Mouse (Mus musculus): ENCODE results near the gene Klf5. TPM values are rescaled to one million over a fixed set of nuclear protein-coding genes. Genes with fewer than 3 reads are reported as not detected.

Gene Klf5
- 2.4 TPM in 2 replicates for polyA plus RNA-seq (2015; fragmentation: Nextera tagmentation; extraction: Ambion mirVana)

GRCm38 (mm10) chr14:99298385-99299021 lies at the start of gene Klf5:
Gene Klf5, plus strand, starts transcription at chr14:99298691.
- H3K9ac ChIP-seq (replicated peaks) = peak within 1 kb of the TSS; percentile 79
- no peaks in the 10 kb centered on the region for H3K36me3 ChIP-seq
- ATAC-seq = peak; percentile 99
- peak within 1 kb of the TSS; percentile 73 for H3K4me3 ChIP-seq (replicated peaks)
- H3K4me1 ChIP-seq (replicated peaks) = peaks cover 11% of the 10 kb centered on the region; the same call in 1 of the 2 replicates
- H3K27ac ChIP-seq = no peak within 1 kb of the TSS
- peak within 1 kb of the TSS; percentile 96 for H3K4me2 ChIP-seq (replicated peaks)
- no peaks in the 10 kb centered on the region for H3K9me3 ChIP-seq
- WGBS = under 1% methylated on average over 67 of the region's 67 CpGs
- H3K27me3 ChIP-seq = peaks cover 47% of the 10 kb centered on the region

GRCm38 (mm10) chr14:99262026-99262425 lies 36.5 kb upstream of the Klf5 start:
- no peaks in the 10 kb centered on the region for H3K9me3 ChIP-seq
- 95% methylated on average over 12 of the region's 12 CpGs for WGBS

GRCm38 (mm10) chr14:99263816-99264215 lies 34.7 kb upstream of the Klf5 start:
- Histone ChIP-seq H3K36me3 (no peaks in the 10 kb centered on the region; the same call in 1 of the 2 replicates), H3K9me3 (no peaks in the 10 kb centered on the region), H3K27ac (no peak overlapping the region), H3K4me1 (replicated peaks) (no peaks in the 10 kb centered on the region), H3K4me2 (replicated peaks) (no peak overlapping the region), H3K9ac (replicated peaks) (no peak overlapping the region), H3K27me3 (no peaks in the 10 kb centered on the region), H3K4me3 (replicated peaks) (no peak overlapping the region)
- ATAC-seq = no peak
- WGBS = 93% methylated on average over 6 of the region's 6 CpGs

More at GRCm38 (mm10) chr14:99262026-99262425, 36.5 kb upstream of the Klf5 start:
- Histone ChIP-seq H3K4me3 (replicated peaks) (no peak overlapping the region), H3K4me2 (replicated peaks) (no peak overlapping the region), H3K36me3 (peaks cover 2% of the 10 kb centered on the region), H3K27ac (no peak overlapping the region), H3K4me1 (replicated peaks) (no peaks in the 10 kb centered on the region), H3K27me3 (no peaks in the 10 kb centered on the region), H3K9ac (replicated peaks) (no peak overlapping the region)
- no peak for ATAC-seq

- H3K4me3 ChIP-seq (replicated peaks) = no peak overlapping the region
- 97% methylated on average over 14 of the region's 14 CpGs for WGBS
- no peak for ATAC-seq
- H3K4me2 ChIP-seq (replicated peaks) = no peak overlapping the region
- no peak overlapping the region for H3K9ac ChIP-seq (replicated peaks)
- H3K4me1 ChIP-seq (replicated peaks) = no peaks in the 10 kb centered on the region
- H3K27me3 ChIP-seq = no peaks in the 10 kb centered on the region
- H3K27ac ChIP-seq = no peak overlapping the region
- H3K9me3 ChIP-seq = no peaks in the 10 kb centered on the region
- H3K36me3 ChIP-seq = no peaks in the 10 kb centered on the region
These were observed 32.7 kb upstream of the Klf5 start for GRCm38 (mm10) chr14:99265791-99266190.

- no peaks in the 10 kb centered on the region for H3K36me3 ChIP-seq
- ATAC-seq = no peak
These were observed 31.7 kb upstream of the Klf5 start for GRCm38 (mm10) chr14:99266749-99267148.

GRCm38 (mm10) chr14:99274056-99274455 lies 24.4 kb upstream of the Klf5 start:
- H3K4me2 ChIP-seq (replicated peaks) = no peak overlapping the region
- no peak overlapping the region for H3K4me3 ChIP-seq (replicated peaks)
- H3K27me3 ChIP-seq = peaks cover 22% of the 10 kb centered on the region; the same call in 1 of the 2 replicates
- no peak overlapping the region for H3K9ac ChIP-seq (replicated peaks)
- no peak for ATAC-seq
- no peak overlapping the region for H3K27ac ChIP-seq
- H3K4me1 ChIP-seq (replicated peaks) = peaks cover 11% of the 10 kb centered on the region; the same call in 1 of the 2 replicates
- no peaks in the 10 kb centered on the region for H3K36me3 ChIP-seq
- no peaks in the 10 kb centered on the region for H3K9me3 ChIP-seq
- 73% methylated on average over 2 of the region's 2 CpGs for WGBS

More at GRCm38 (mm10) chr14:99266749-99267148, 31.7 kb upstream of the Klf5 start:
- no peak overlapping the region for H3K4me3 ChIP-seq (replicated peaks)
- WGBS = 41% methylated on average over 5 of the region's 5 CpGs
- no peaks in the 10 kb centered on the region for H3K4me1 ChIP-seq (replicated peaks)
- no peaks in the 10 kb centered on the region for H3K27me3 ChIP-seq
- H3K4me2 ChIP-seq (replicated peaks) = no peak overlapping the region
- no peak overlapping the region for H3K9ac ChIP-seq (replicated peaks)
- no peak overlapping the region for H3K27ac ChIP-seq
- no peaks in the 10 kb centered on the region for H3K9me3 ChIP-seq

GRCm38 (mm10) chr14:99275827-99276226 lies 22.7 kb upstream of the Klf5 start:
- peaks cover 13% of the 10 kb centered on the region; the same call in 1 of the 2 replicates for H3K4me1 ChIP-seq (replicated peaks)
- WGBS = 66% methylated on average over 4 of the region's 4 CpGs
- H3K4me3 ChIP-seq (replicated peaks) = no peak overlapping the region
- no peak for ATAC-seq
- no peaks in the 10 kb centered on the region for H3K36me3 ChIP-seq
- H3K9me3 ChIP-seq = no peaks in the 10 kb centered on the region
- H3K27ac ChIP-seq = no peak overlapping the region
- H3K9ac ChIP-seq (replicated peaks) = no peak overlapping the region
- peaks cover 36% of the 10 kb centered on the region for H3K27me3 ChIP-seq
- no peak overlapping the region for H3K4me2 ChIP-seq (replicated peaks)

GRCm38 (mm10) chr14:99278312-99278711 lies 20.2 kb upstream of the Klf5 start:
- H3K4me1 ChIP-seq (replicated peaks) = peaks cover 13% of the 10 kb centered on the region; the same call in 1 of the 2 replicates
- H3K4me2 ChIP-seq (replicated peaks) = no peak overlapping the region
- no peaks in the 10 kb centered on the region for H3K9me3 ChIP-seq
- WGBS = 7% methylated on average over 9 of the region's 9 CpGs
- no peak overlapping the region for H3K4me3 ChIP-seq (replicated peaks)
- no peak overlapping the region for H3K27ac ChIP-seq
- H3K9ac ChIP-seq (replicated peaks) = no peak overlapping the region
- H3K36me3 ChIP-seq = no peaks in the 10 kb centered on the region
- ATAC-seq = no peak
- H3K27me3 ChIP-seq = peaks cover 42% of the 10 kb centered on the region

GRCm38 (mm10) chr14:99278763-99279486 lies 19.6 kb upstream of the Klf5 start:
- Histone ChIP-seq H3K36me3 (no peaks in the 10 kb centered on the region), H3K4me2 (replicated peaks) (no peak overlapping the region), H3K9ac (replicated peaks) (no peak overlapping the region), H3K27ac (no peak overlapping the region), H3K4me1 (replicated peaks) (peaks cover 13% of the 10 kb centered on the region; the same call in 1 of the 2 replicates), H3K27me3 (peaks cover 42% of the 10 kb centered on the region), H3K9me3 (no peaks in the 10 kb centered on the region), H3K4me3 (replicated peaks) (no peak overlapping the region)
- ATAC-seq = peak; percentile 60; the same call in 1 of the 2 replicates
- 37% methylated on average over 12 of the region's 12 CpGs for WGBS

GRCm38 (mm10) chr14:99280399-99280798 lies 18.1 kb upstream of the Klf5 start:
- Histone ChIP-seq H3K36me3 (no peaks in the 10 kb centered on the region), H3K27ac (no peak overlapping the region), H3K4me2 (replicated peaks) (no peak overlapping the region), H3K4me1 (replicated peaks) (peaks cover 13% of the 10 kb centered on the region; the same call in 1 of the 2 replicates), H3K4me3 (replicated peaks) (no peak overlapping the region), H3K9me3 (no peaks in the 10 kb centered on the region), H3K27me3 (peaks cover 42% of the 10 kb centered on the region), H3K9ac (replicated peaks) (no peak overlapping the region)
- ATAC-seq = no peak
- WGBS = 83% methylated on average over 5 of the region's 5 CpGs

GRCm38 (mm10) chr14:99280825-99281433 lies 17.6 kb upstream of the Klf5 start:
- peaks cover 13% of the 10 kb centered on the region; the same call in 1 of the 2 replicates for H3K4me1 ChIP-seq (replicated peaks)
- no peak overlapping the region for H3K4me3 ChIP-seq (replicated peaks)
- H3K36me3 ChIP-seq = no peaks in the 10 kb centered on the region
- no peak overlapping the region for H3K4me2 ChIP-seq (replicated peaks)
- peaks cover 40% of the 10 kb centered on the region for H3K27me3 ChIP-seq
- H3K9ac ChIP-seq (replicated peaks) = no peak overlapping the region
- ATAC-seq = no peak
- H3K9me3 ChIP-seq = no peaks in the 10 kb centered on the region
- no peak overlapping the region for H3K27ac ChIP-seq
- 88% methylated on average over 5 of the region's 5 CpGs for WGBS

- WGBS = 96% methylated on average over 4 of the region's 4 CpGs
- no peaks in the 10 kb centered on the region for H3K4me1 ChIP-seq (replicated peaks)
- ATAC-seq = no peak
- H3K27me3 ChIP-seq = peaks cover 10% of the 10 kb centered on the region
- no peaks in the 10 kb centered on the region for H3K9me3 ChIP-seq
- H3K9ac ChIP-seq (replicated peaks) = no peak overlapping the region
- H3K27ac ChIP-seq = no peak overlapping the region
- H3K4me3 ChIP-seq (replicated peaks) = no peak overlapping the region
- H3K36me3 ChIP-seq = no peaks in the 10 kb centered on the region
- no peak overlapping the region for H3K4me2 ChIP-seq (replicated peaks)
These were observed 13.0 kb upstream of the Klf5 start for GRCm38 (mm10) chr14:99285486-99285885.
